Mouse (Mus musculus) ES-E14 (cell line): ENCODE results near the gene Man1c1.

Experiments used
- CHD2 ChIP-seq: IDR thresholded peaks from 2 replicates; pipeline ENCODE4 v1.6.1; 2014; ENCODE audit warnings: mild to moderate bottlenecking, low read depth, low read length, inconsistent platforms
- HCFC1 ChIP-seq: IDR thresholded peaks from 2 replicates; pipeline ENCODE4 v1.6.1; 2012; ENCODE audit warnings: low read length, inconsistent platforms, borderline replicate concordance; ENCODE audit not compliant: insufficient read depth
- MAFK ChIP-seq: IDR thresholded peaks from 2 replicates; pipeline ENCODE4 v1.6.1; 2014; ENCODE audit warnings: mild to moderate bottlenecking, low read depth, low read length, inconsistent platforms; ENCODE audit not compliant: insufficient read depth
- ZNF384 ChIP-seq: IDR thresholded peaks from 2 replicates; pipeline ENCODE4 v1.6.1; 2012; ENCODE audit warnings: low read depth, low read length, inconsistent platforms

DNA sequence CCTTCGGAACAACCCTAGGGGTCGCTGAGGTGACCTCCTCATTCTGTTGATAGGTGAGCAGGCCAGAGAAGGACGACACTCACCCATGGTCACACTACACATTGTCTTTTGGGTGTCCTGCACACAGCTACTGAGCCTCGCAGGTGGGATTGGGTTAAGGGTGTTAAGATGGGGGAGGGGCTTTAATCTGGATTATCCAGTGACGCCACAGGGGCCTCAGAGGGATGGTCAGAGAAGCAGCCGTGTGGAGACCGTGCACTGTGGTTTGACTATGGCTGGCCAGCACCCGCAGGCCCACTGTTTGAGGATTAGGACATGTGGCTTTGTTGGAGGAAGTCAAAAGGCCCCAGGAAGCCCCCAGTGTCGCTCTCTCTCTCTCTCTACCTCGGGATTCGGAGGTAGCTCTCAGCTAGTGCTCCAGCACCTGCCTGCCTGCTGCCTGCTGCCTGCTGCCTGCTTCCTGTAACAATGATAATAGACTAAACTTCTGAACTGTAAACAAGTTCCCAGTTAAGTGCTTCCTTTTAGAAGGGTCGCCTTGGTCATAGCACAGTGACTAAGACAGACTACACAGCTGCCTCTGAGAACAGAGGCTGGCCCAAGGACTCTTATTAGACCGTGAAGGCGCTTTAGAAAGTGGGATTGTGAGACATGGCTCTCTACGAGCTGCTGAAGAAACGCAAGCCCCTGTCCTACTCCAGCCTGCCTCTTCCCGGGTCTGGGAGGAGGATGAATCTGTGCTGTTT, 49.6 kb upstream of the Man1c1 start:
- no peak for TF ChIP-seq HCFC1
- no peak for TF ChIP-seq CHD2
- no peak for TF ChIP-seq ZNF384
- TF ChIP-seq MAFK, result no peak
